ENCODE assay signal across 9 mouse cellular contexts in genomic region chr8:64691591-64692401, GRCm38 (mm10). TPM values are rescaled to one million over a fixed set of nuclear protein-coding genes. Genes with fewer than 3 reads are reported as not detected.
A peak's percentile ranks its signal among the peaks of the same experiment; 100 is the strongest.
DNase-seq lines count a peak whose midpoint lies in the region; ATAC-seq and TF ChIP-seq lines count a peak whose summit lies in the region.
"Had no signal": no experiment of that assay in that cellular context is flagged by ENCODE, and none has a peak within 500 bp of the region (broad histone marks: within the 10 kb centered on the region; RNA-seq: fewer than 3 reads in every experiment).

No protein-coding gene starts in this region.

- no peak overlapping the region for H3K9ac ChIP-seq in liver, embryonic 12.5 days
- H3K9ac ChIP-seq in liver, postnatal 0 days (replicated peaks) = no peak overlapping the region
- peak overlapping the region; percentile 98 for H3K9ac ChIP-seq in hindbrain, embryonic 13.5 days
- H3K9ac ChIP-seq: liver, embryonic 14.5 days had no signal

- peak overlapping the region; percentile 70 for H3K4me2 ChIP-seq in liver, embryonic 12.5 days
- no peak overlapping the region for H3K4me2 ChIP-seq in liver, postnatal 0 days (ENCODE audit: low read depth, low read length)
- peak overlapping the region; percentile 65 for H3K4me2 ChIP-seq in hindbrain, embryonic 13.5 days

- no peaks in the 10 kb centered on the region for H3K9me3 ChIP-seq in liver, embryonic 12.5 days (replicated peaks)
- no peaks in the 10 kb centered on the region for H3K9me3 ChIP-seq in liver, postnatal 0 days (ENCODE audit: low read length)
- H3K9me3 ChIP-seq in embryonic facial prominence, embryonic 10.5 days = no peaks in the 10 kb centered on the region
- no peaks in the 10 kb centered on the region for H3K9me3 ChIP-seq in hindbrain, embryonic 13.5 days

- ATAC-seq in liver, embryonic 12.5 days = no peak
- no peak for ATAC-seq in liver, postnatal 0 days
- ATAC-seq in hindbrain, embryonic 13.5 days (ENCODE audit: low FRiP score) = no peak

- H3K4me1 ChIP-seq in liver, embryonic 12.5 days = no peaks in the 10 kb centered on the region
- H3K4me1 ChIP-seq in liver, postnatal 0 days (ENCODE audit: insufficient read depth) = no peaks in the 10 kb centered on the region
- H3K4me1 ChIP-seq in embryonic facial prominence, embryonic 10.5 days = peaks cover 10% of the 10 kb centered on the region
- H3K4me1 ChIP-seq in hindbrain, embryonic 13.5 days (replicated peaks) = peaks cover 35% of the 10 kb centered on the region

- no peak overlapping the region for H3K27ac ChIP-seq in liver, embryonic 12.5 days
- H3K27ac ChIP-seq in liver, postnatal 0 days (ENCODE audit: low read depth) = no peak overlapping the region
- H3K27ac ChIP-seq in embryonic facial prominence, embryonic 10.5 days (replicated peaks) = peak overlapping the region; percentile 94
- H3K27ac ChIP-seq in hindbrain, embryonic 13.5 days = peak overlapping the region; percentile 100
- H3K27ac ChIP-seq: liver, embryonic 14.5 days had no signal

- DNase-seq in liver, postnatal 0 days = no peak
- DNase-seq in embryonic facial prominence, embryonic 10.5 days (ENCODE audit: low spot score) = peak; percentile 13
- peak; percentile 41 for DNase-seq in neural tube, embryonic 10.5 days (ENCODE audit: extremely low spot score, low spot score)
- DNase-seq in urinary bladder, postnatal 36 days (ENCODE audit: low spot score in 2 of 2) = no peak
- DNase-seq in spleen, adult 12 weeks (ENCODE audit: low spot score) = no peak
- DNase-seq in layer of hippocampus, adult 9-10 months (ENCODE audit: low spot score) = no peak

- TF ChIP-seq CTCF in liver, postnatal 0 days (IDR thresholded peaks at IDR 0.05; ENCODE audit: low read depth) = no peak

- no peaks in the 10 kb centered on the region for H3K36me3 ChIP-seq in liver, embryonic 12.5 days
- no peaks in the 10 kb centered on the region for H3K36me3 ChIP-seq in liver, postnatal 0 days (replicated peaks; ENCODE audit: insufficient read depth, low read length)
- no peaks in the 10 kb centered on the region for H3K36me3 ChIP-seq in embryonic facial prominence, embryonic 10.5 days (replicated peaks)
- H3K36me3 ChIP-seq in hindbrain, embryonic 13.5 days = no peaks in the 10 kb centered on the region

- peak overlapping the region; percentile 40; the same call in 1 of the 2 replicates for H3K4me3 ChIP-seq in liver, embryonic 12.5 days
- no peak overlapping the region for H3K4me3 ChIP-seq in liver, postnatal 0 days (ENCODE audit: low read depth, low read length)
- peak overlapping the region; percentile 70 for H3K4me3 ChIP-seq in embryonic facial prominence, embryonic 10.5 days
- H3K4me3 ChIP-seq in hindbrain, embryonic 13.5 days = peak overlapping the region; percentile 67

- peaks cover 36% of the 10 kb centered on the region for H3K27me3 ChIP-seq in liver, embryonic 12.5 days (replicated peaks)
- peaks cover 27% of the 10 kb centered on the region for H3K27me3 ChIP-seq in liver, postnatal 0 days (ENCODE audit: insufficient read depth, low read length)
- H3K27me3 ChIP-seq in embryonic facial prominence, embryonic 10.5 days (replicated peaks; ENCODE audit: low read depth, poor library complexity, severe bottlenecking) = peaks cover 19% of the 10 kb centered on the region
- no peaks in the 10 kb centered on the region for H3K27me3 ChIP-seq in hindbrain, embryonic 13.5 days

- 17% methylated on average over 16 of the region's 16 CpGs for WGBS in liver, embryonic 12.5 days (ENCODE audit: insufficient replicate concordance)
- 23% methylated on average over 16 of the region's 16 CpGs for WGBS in liver, postnatal 0 days (ENCODE audit: insufficient replicate concordance)
- WGBS in embryonic facial prominence, embryonic 10.5 days = 9% methylated on average over 16 of the region's 16 CpGs
- 8% methylated on average over 16 of the region's 16 CpGs for WGBS in hindbrain, embryonic 13.5 days

- no peak for TF ChIP-seq EP300 in liver, postnatal 0 days (IDR thresholded peaks at IDR 0.05; ENCODE audit: low read depth)

RNA-seq across cellular contexts. Expression of gene Cpe, which starts 1.1 kb away (rescaled TPM):
- polyA plus RNA-seq in liver, embryonic 12.5 days (2016; fragmentation: Nextera tagmentation; extraction: Ambion mirVana) = 6.3 and 6.7 TPM in 2 replicates
- 4.7 and 5.8 TPM in 2 replicates for polyA plus RNA-seq in liver, postnatal 0 days (2015; fragmentation: Nextera tagmentation; extraction: Ambion mirVana)
- polyA plus RNA-seq in embryonic facial prominence, embryonic 10.5 days (2016; fragmentation: Nextera tagmentation; extraction: Ambion mirVana) = 75.7 and 81.6 TPM in 2 replicates
- polyA plus RNA-seq in hindbrain, embryonic 13.5 days (2015; fragmentation: Nextera tagmentation; extraction: Ambion mirVana) = 601 and 621 TPM in 2 replicates

RNA-seq across cellular contexts. Expression of gene Msmo1, which starts 41.8 kb away (rescaled TPM):
- polyA plus RNA-seq in liver, embryonic 12.5 days (2016; fragmentation: Nextera tagmentation; extraction: Ambion mirVana) = 122 and 135 TPM in 2 replicates
- 49.9 and 58.4 TPM in 2 replicates for polyA plus RNA-seq in liver, postnatal 0 days (2015; fragmentation: Nextera tagmentation; extraction: Ambion mirVana)
- 152 and 166 TPM in 2 replicates for polyA plus RNA-seq in embryonic facial prominence, embryonic 10.5 days (2016; fragmentation: Nextera tagmentation; extraction: Ambion mirVana)
- 131 and 139 TPM in 2 replicates for polyA plus RNA-seq in hindbrain, embryonic 13.5 days (2015; fragmentation: Nextera tagmentation; extraction: Ambion mirVana)

Comparison
In these comparisons a context has a peak if more than half of its experiments do, and no peak if none do; other contexts are left out.
1. H3K27ac ChIP-seq: peak in embryonic facial prominence, embryonic 10.5 days (single experiment) and hindbrain, embryonic 13.5 days (single experiment); none in liver, embryonic 12.5 days (single experiment) and liver, postnatal 0 days (single experiment).
2. DNase-seq: peak in embryonic facial prominence, embryonic 10.5 days (single experiment) and neural tube, embryonic 10.5 days (single experiment); none in liver, postnatal 0 days (single experiment), urinary bladder, postnatal 36 days (0 of 2), spleen, adult 12 weeks (single experiment) and layer of hippocampus, adult 9-10 months (single experiment).